26 mouse cellular contexts compared by ENCODE assay signal in the genomic region with DNA sequence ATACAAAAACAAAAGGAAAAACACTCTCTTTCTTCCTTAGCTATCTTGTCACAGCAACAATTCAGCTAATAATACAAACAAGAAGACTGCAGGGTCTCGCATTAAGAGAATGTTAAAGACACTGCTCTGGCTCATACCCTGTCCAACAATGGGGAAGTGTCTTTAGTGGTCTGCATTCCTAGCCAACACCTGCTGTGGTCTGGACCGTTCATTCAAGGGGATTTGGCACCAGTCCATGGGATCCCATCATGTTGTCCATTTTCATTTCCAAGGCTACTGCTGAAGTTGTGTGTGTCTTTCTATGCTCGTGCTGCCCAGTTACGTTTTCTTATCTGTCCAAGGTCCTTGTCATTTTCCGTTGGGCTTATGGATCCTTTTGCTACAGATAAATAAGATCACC.
A peak's percentile ranks its signal among the peaks of the same experiment; 100 is the strongest.
DNase-seq lines count a peak whose midpoint lies in the region; ATAC-seq and TF ChIP-seq lines count a peak whose summit lies in the region.
"Had no signal": no experiment of that assay in that cellular context is flagged by ENCODE, and none has a peak within 500 bp of the region (broad histone marks: within the 10 kb centered on the region; RNA-seq: fewer than 3 reads in every experiment).

No protein-coding gene starts in this region.

- H3K4me3 ChIP-seq in hindbrain, postnatal 0 days (ENCODE audit: low read length) = no peak overlapping the region
- no peak overlapping the region for H3K4me3 ChIP-seq in hindbrain, embryonic 11.5 days (ENCODE audit: low read depth, low read length)
- H3K4me3 ChIP-seq in midbrain, embryonic 11.5 days (ENCODE audit: low read depth, low read length) = no peak overlapping the region
- H3K4me3 ChIP-seq in midbrain, embryonic 10.5 days = no peak overlapping the region
- H3K4me3 ChIP-seq: embryonic facial prominence, embryonic 13.5 days; forebrain, embryonic 10.5 days; forebrain, embryonic 13.5 days; heart, adult 2 months; heart, embryonic 10.5 days; heart, embryonic 13.5 days; hindbrain, embryonic 13.5 days had no signal

- H3K27ac ChIP-seq in hindbrain, postnatal 0 days = no peak overlapping the region
- H3K27ac ChIP-seq in hindbrain, embryonic 11.5 days (ENCODE audit: low read depth, low read length) = no peak overlapping the region
- H3K27ac ChIP-seq in midbrain, embryonic 11.5 days (ENCODE audit: low read depth, low read length) = no peak overlapping the region
- H3K27ac ChIP-seq in midbrain, embryonic 10.5 days (replicated peaks) = no peak overlapping the region
- H3K27ac ChIP-seq: embryonic facial prominence, embryonic 13.5 days; forebrain, embryonic 10.5 days; forebrain, embryonic 13.5 days; heart, adult 2 months; heart, embryonic 10.5 days; heart, embryonic 13.5 days; hindbrain, embryonic 13.5 days had no signal

- no peaks in the 10 kb centered on the region for H3K36me3 ChIP-seq in hindbrain, postnatal 0 days (ENCODE audit: insufficient read depth, low read length)
- no peaks in the 10 kb centered on the region for H3K36me3 ChIP-seq in hindbrain, embryonic 11.5 days (ENCODE audit: control insufficient read depth, insufficient read depth, low read length)
- no peaks in the 10 kb centered on the region for H3K36me3 ChIP-seq in midbrain, embryonic 11.5 days (ENCODE audit: control insufficient read depth, insufficient read depth, low read length)
- H3K36me3 ChIP-seq in midbrain, embryonic 10.5 days = no peaks in the 10 kb centered on the region
- H3K36me3 ChIP-seq: embryonic facial prominence, embryonic 13.5 days; forebrain, embryonic 10.5 days; heart, embryonic 10.5 days; heart, embryonic 13.5 days; hindbrain, embryonic 13.5 days had no signal

- no peak for ATAC-seq in hindbrain, postnatal 0 days
- no peak for ATAC-seq in hindbrain, embryonic 11.5 days (ENCODE audit: low FRiP score)
- ATAC-seq in midbrain, embryonic 11.5 days (ENCODE audit: low FRiP score) = no peak
- ATAC-seq: forebrain, embryonic 13.5 days; forebrain, embryonic 16.5 days; hindbrain, embryonic 16.5 days; inflammation-experienced regulatory T-cells, adult 6 months; Patski had no signal

- H3K9me3 ChIP-seq in hindbrain, postnatal 0 days (ENCODE audit: low read length) = no peaks in the 10 kb centered on the region
- H3K9me3 ChIP-seq in hindbrain, embryonic 11.5 days (ENCODE audit: control insufficient read depth, low read length) = no peaks in the 10 kb centered on the region
- no peaks in the 10 kb centered on the region for H3K9me3 ChIP-seq in midbrain, embryonic 11.5 days (ENCODE audit: control insufficient read depth, low read length)
- no peaks in the 10 kb centered on the region for H3K9me3 ChIP-seq in midbrain, embryonic 10.5 days (replicated peaks)
- H3K9me3 ChIP-seq: embryonic facial prominence, embryonic 13.5 days; forebrain, embryonic 10.5 days; forebrain, embryonic 13.5 days; heart, embryonic 10.5 days; heart, embryonic 13.5 days; hindbrain, embryonic 13.5 days had no signal

- DNase-seq in cerebellum, postnatal 10 days = peak; percentile 87 to 90
- DNase-seq in cerebellum, adult 9-10 months = no peak
- peak; percentile 74 for DNase-seq in hindbrain, postnatal 0 days (ENCODE audit: low spot score)
- no peak for DNase-seq in hindbrain, embryonic 11.5 days (ENCODE audit: low spot score)
- peak; percentile 60 for DNase-seq in midbrain, embryonic 11.5 days (ENCODE audit: low spot score, missing footprints)
- no peak for DNase-seq in midbrain, embryonic 10.5 days (ENCODE audit: low spot score)
- peak; percentile 16 for DNase-seq in retina, postnatal 1 day
- DNase-seq in retina, embryonic 14.5 days (ENCODE audit: low spot score) = no peak
- DNase-seq: adrenal gland, postnatal 10 days; adrenal gland, postnatal 36 days; cerebellum, adult 11 months; cerebellum, adult 2 months; gastrocnemius, postnatal 10 days; gastrocnemius, postnatal 36 days; heart, adult 2 months; heart, postnatal 14 days had no signal

- no peak for TF ChIP-seq CTCF in hindbrain, postnatal 0 days (IDR thresholded peaks at IDR 0.05; ENCODE audit: low read depth)

- 48% methylated on average over 5 of the region's 5 CpGs for WGBS in hindbrain, postnatal 0 days
- 84% methylated on average over 5 of the region's 5 CpGs for WGBS in hindbrain, embryonic 11.5 days
- 89% methylated on average over 5 of the region's 5 CpGs for WGBS in midbrain, embryonic 11.5 days
- 83% methylated on average over 5 of the region's 5 CpGs for WGBS in midbrain, embryonic 10.5 days

- H3K27me3 ChIP-seq in hindbrain, postnatal 0 days (ENCODE audit: insufficient read depth, low read length) = no peaks in the 10 kb centered on the region
- no peaks in the 10 kb centered on the region for H3K27me3 ChIP-seq in hindbrain, embryonic 11.5 days (ENCODE audit: control insufficient read depth, insufficient read depth, low read length)
- H3K27me3 ChIP-seq in midbrain, embryonic 11.5 days (ENCODE audit: control insufficient read depth, insufficient read depth, low read length) = no peaks in the 10 kb centered on the region
- H3K27me3 ChIP-seq in midbrain, embryonic 10.5 days (ENCODE audit: low read depth, poor library complexity, severe bottlenecking) = no peaks in the 10 kb centered on the region
- H3K27me3 ChIP-seq: embryonic facial prominence, embryonic 13.5 days; forebrain, embryonic 13.5 days; heart, embryonic 13.5 days; hindbrain, embryonic 13.5 days had no signal

- H3K4me2 ChIP-seq in hindbrain, postnatal 0 days (ENCODE audit: low read depth, low read length) = no peak overlapping the region
- no peak overlapping the region for H3K4me2 ChIP-seq in hindbrain, embryonic 11.5 days (replicated peaks; ENCODE audit: low read depth, low read length)
- no peak overlapping the region for H3K4me2 ChIP-seq in midbrain, embryonic 11.5 days
- H3K4me2 ChIP-seq: embryonic facial prominence, embryonic 13.5 days; forebrain, embryonic 13.5 days; heart, embryonic 13.5 days; hindbrain, embryonic 13.5 days had no signal

- H3K4me1 ChIP-seq in hindbrain, postnatal 0 days (ENCODE audit: insufficient read depth, low read length) = no peaks in the 10 kb centered on the region
- no peaks in the 10 kb centered on the region for H3K4me1 ChIP-seq in hindbrain, embryonic 11.5 days (replicated peaks; ENCODE audit: control insufficient read depth, insufficient read depth, low read length)
- H3K4me1 ChIP-seq in midbrain, embryonic 11.5 days (ENCODE audit: control insufficient read depth, insufficient read depth, low read length) = no peaks in the 10 kb centered on the region
- no peaks in the 10 kb centered on the region for H3K4me1 ChIP-seq in midbrain, embryonic 10.5 days
- H3K4me1 ChIP-seq: embryonic facial prominence, embryonic 13.5 days; forebrain, embryonic 10.5 days; heart, embryonic 10.5 days; heart, embryonic 13.5 days; hindbrain, embryonic 13.5 days had no signal

- no peak overlapping the region for H3K9ac ChIP-seq in hindbrain, postnatal 0 days (replicated peaks; ENCODE audit: low read length)
- no peak overlapping the region for H3K9ac ChIP-seq in hindbrain, embryonic 11.5 days (ENCODE audit: low read depth, low read length)
- H3K9ac ChIP-seq in midbrain, embryonic 11.5 days (ENCODE audit: low read length) = no peak overlapping the region
- H3K9ac ChIP-seq: embryonic facial prominence, embryonic 13.5 days; forebrain, embryonic 13.5 days; heart, embryonic 13.5 days; hindbrain, embryonic 13.5 days had no signal

Comparison
In these comparisons a context has a peak if more than half of its experiments do, and no peak if none do; other contexts are left out.
1. DNase-seq: peak in cerebellum, postnatal 10 days (2 of 2), hindbrain, postnatal 0 days (single experiment), midbrain, embryonic 11.5 days (single experiment) and retina, postnatal 1 day (single experiment); none in cerebellum, adult 9-10 months (single experiment), hindbrain, embryonic 11.5 days (single experiment), midbrain, embryonic 10.5 days (single experiment) and retina, embryonic 14.5 days (single experiment).